Mouse (Mus musculus) midbrain, embryonic 15.5 days (tissue): ENCODE measurements at regions not wholly inside any gene's neighbourhood (a gene's known extent, or its start where the extent isn't known, plus 50 kb on each side); places are given as distances from the start of the nearest gene placed in this dataset.
"Not testable (repeated sequence)": the region's sequence is repeated elsewhere in the genome, so short reads cannot be mapped to it uniquely, and the experiment has no call there.

Source experiments
- ATAC-seq: fragments of 200-750 bp; cut with Nextera tagmentation; replicated peaks from 2 replicates; pipeline ENCODE4 v1.8.0; 2017; ENCODE audit warnings: moderate TSS enrichment
- H3K27ac ChIP-seq: fragments of 300-500 bp; sonication (generic); 2 replicates; pipeline ENCODE4 v1.5.1; 2015; ENCODE audit warnings: mild to moderate bottlenecking, inconsistent platforms
- H3K27me3 ChIP-seq: fragments of 300-500 bp; sonication (generic); replicated peaks from 2 replicates; pipeline ENCODE4 v1.6.1; 2015; ENCODE audit warnings: inconsistent platforms
- H3K36me3 ChIP-seq: fragments of 300-500 bp; sonication (generic); replicated peaks from 2 replicates; pipeline ENCODE4 v1.6.1; 2015; ENCODE audit warnings: inconsistent platforms
- H3K4me1 ChIP-seq: fragments of 300-500 bp; sonication (generic); 2 replicates; pipeline ENCODE4 v1.6.1; 2015; ENCODE audit warnings: inconsistent platforms
- H3K4me2 ChIP-seq: fragments of 300-500 bp; sonication (generic); 2 replicates; pipeline ENCODE4 v1.6.1; 2015; ENCODE audit warnings: inconsistent platforms, mild to moderate bottlenecking, moderate library complexity
- H3K4me3 ChIP-seq: fragments of 300-500 bp; sonication (generic); 2 replicates; pipeline ENCODE4 v1.5.1; 2015; ENCODE audit warnings: mild to moderate bottlenecking, inconsistent platforms
- H3K9ac ChIP-seq: fragments of 300-500 bp; sonication (generic); 2 replicates; pipeline ENCODE4 v1.6.1; 2015; ENCODE audit warnings: mild to moderate bottlenecking, inconsistent platforms
- H3K9me3 ChIP-seq: fragments of 300-500 bp; sonication (generic); 2 replicates; pipeline ENCODE4 v1.6.1; 2016; ENCODE audit warnings: inconsistent platforms
- WGBS: fragments of 180-500 bp; shearing (Covaris S2); methylation state at CpG from one replicate; pipeline ENCODE4 v1.1.7; 2015; ENCODE audit warnings: mixed read lengths; 5-methylcytosine and 5-hydroxymethylcytosine counted together

DNA sequence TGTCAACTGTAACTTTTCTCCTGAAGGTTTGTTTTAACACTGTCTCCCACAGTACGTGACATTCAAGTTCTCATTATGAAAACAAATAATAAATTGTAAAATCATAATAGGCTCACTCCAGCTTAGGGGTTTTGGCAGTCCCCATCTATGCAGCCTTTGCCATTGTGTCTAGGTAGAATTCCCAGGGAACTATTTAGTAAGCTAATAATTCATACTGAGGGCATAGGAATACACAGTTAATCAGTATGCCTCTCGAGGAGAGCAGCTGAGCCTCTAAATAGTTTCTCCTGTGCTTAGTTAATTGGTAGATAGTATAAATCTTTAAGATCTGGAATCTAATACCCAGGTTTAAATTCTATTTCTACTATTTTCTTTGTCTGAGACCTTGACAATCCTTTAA lies 191.7 kb downstream of the Tprg start:
- Histone ChIP-seq H3K36me3 (no peaks in the 10 kb centered on the region), H3K9me3 (no peaks in the 10 kb centered on the region), H3K27ac (no peak overlapping the region), H3K4me2 (no peak overlapping the region), H3K9ac (no peak overlapping the region), H3K4me3 (no peak overlapping the region), H3K4me1 (no peaks in the 10 kb centered on the region), H3K27me3 (no peaks in the 10 kb centered on the region)
- ATAC-seq = no peak
- WGBS = 64% methylated on average over 2 of the region's 2 CpGs

DNA sequence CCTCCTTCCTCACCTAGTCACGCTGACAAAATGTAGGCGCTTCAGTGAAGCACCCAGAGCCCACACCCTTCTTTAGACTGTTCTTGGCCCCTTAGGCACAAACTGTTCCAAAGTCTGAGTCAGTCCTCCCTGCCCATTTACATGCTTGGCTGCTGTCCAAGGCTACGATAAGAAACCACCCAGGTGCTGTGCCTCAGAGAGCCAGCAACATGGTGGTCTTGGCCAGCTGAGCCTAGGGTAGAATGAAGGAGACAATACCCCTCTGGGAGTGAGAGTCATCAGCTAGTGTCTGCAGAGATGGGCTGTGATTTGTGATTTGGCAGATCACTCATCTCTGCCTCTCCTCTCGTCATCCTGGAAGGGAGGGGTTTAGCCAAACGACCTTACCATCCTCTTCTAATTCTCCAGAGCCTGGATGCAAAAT lies 197.2 kb downstream of the Tprg start:
- Histone ChIP-seq H3K4me2 (no peak overlapping the region), H3K9ac (no peak overlapping the region), H3K27me3 (no peaks in the 10 kb centered on the region), H3K9me3 (no peaks in the 10 kb centered on the region), H3K4me1 (peaks cover 3% of the 10 kb centered on the region; the same call in 1 of the 2 replicates), H3K4me3 (no peak overlapping the region), H3K36me3 (no peaks in the 10 kb centered on the region), H3K27ac (no peak overlapping the region)
- ATAC-seq = no peak
- 73% methylated on average over 5 of the region's 5 CpGs for WGBS

DNA sequence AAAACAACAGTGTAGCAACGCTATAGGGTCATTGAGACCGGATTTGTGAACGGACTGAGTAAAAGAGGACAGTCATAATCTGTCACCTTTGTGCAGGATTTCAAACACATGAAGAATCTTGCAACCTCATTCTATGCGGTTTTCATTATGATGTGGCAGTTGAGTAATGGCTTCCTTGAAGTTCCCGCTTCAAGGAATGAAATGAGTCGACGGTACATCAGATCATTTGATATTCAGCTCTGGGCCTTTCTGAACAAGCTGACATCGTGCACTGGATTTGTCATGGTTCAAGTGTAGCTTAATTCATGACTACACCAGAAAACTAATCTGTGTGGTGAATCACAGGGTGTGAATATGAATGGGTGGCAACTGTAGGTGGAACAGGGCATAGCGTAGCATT lies 198.4 kb downstream of the Tprg start:
- no peaks in the 10 kb centered on the region for H3K36me3 ChIP-seq
- no peak overlapping the region for H3K27ac ChIP-seq
- 77% methylated on average over 9 of the region's 9 CpGs for WGBS
- no peak overlapping the region for H3K9ac ChIP-seq
- ATAC-seq = no peak
- H3K4me3 ChIP-seq = no peak overlapping the region
- H3K9me3 ChIP-seq = no peaks in the 10 kb centered on the region
- H3K27me3 ChIP-seq = no peaks in the 10 kb centered on the region
- peaks cover 3% of the 10 kb centered on the region; the same call in 1 of the 2 replicates for H3K4me1 ChIP-seq
- no peak overlapping the region for H3K4me2 ChIP-seq

DNA sequence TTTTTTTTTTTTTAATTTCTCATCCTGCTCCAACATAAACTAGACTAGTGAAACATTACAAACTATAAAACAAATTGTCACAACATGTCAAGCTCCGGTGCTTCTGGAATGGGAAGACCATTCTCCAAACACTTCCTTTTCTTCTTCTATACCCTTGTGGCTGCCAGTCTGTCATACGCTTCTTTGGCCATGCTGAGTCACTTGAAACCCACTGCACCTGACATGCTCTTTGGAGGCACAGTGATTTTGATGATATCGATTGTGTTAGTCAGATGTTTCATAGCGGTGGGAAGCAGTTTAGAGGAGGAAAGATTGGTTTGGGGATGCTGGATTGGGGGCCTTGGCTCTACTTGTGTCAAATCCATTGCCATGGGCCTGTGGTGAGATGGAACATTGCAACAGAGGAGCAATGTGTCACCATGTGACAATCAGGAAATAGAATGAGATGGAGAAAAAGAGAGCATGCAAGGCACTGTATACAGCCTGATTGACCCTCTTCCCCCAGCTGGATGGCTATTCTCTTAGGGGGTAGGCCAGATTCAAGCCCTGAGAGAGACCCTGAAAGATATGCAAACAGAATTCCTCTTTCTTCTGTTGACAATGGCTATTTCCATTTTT lies 197.0 kb upstream of the Trp63 start:
- ATAC-seq = no peak
- Histone ChIP-seq H3K4me3 (no peak overlapping the region), H3K9ac (no peak overlapping the region), H3K9me3 (no peaks in the 10 kb centered on the region), H3K36me3 (no peaks in the 10 kb centered on the region), H3K4me2 (no peak overlapping the region), H3K27me3 (no peaks in the 10 kb centered on the region), H3K4me1 (peaks cover 3% of the 10 kb centered on the region; the same call in 1 of the 2 replicates), H3K27ac (no peak overlapping the region)
- WGBS = 97% methylated on average over 4 of the region's 4 CpGs

DNA sequence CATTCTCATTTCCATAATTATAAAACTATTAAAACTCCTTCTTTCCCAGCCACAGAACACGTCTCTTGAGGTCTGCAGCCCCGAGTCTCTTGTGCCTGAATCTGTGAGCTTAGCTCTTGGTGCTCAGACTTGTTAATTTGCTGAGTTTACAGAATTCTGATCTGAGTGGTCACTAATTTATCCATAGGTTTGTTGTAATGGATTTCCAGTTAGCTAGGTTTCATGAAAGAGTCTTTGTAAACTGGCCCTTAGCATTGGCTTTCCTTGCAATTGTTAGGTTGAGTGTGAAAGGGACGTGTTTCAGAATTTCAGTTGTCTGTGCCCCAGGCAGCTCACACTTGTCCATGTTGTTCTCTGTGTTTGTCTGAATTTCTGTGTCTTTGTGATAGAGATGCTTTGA lies 192.7 kb upstream of the Trp63 start:
- no peaks in the 10 kb centered on the region for H3K27me3 ChIP-seq
- H3K27ac ChIP-seq = no peak overlapping the region
- H3K36me3 ChIP-seq = no peaks in the 10 kb centered on the region
- H3K4me2 ChIP-seq = no peak overlapping the region
- H3K4me1 ChIP-seq = no peaks in the 10 kb centered on the region
- no peak for ATAC-seq
- no peak overlapping the region for H3K9ac ChIP-seq
- no peak overlapping the region for H3K4me3 ChIP-seq
- WGBS = 72% methylated on average over 3 of the region's 3 CpGs
- no peaks in the 10 kb centered on the region for H3K9me3 ChIP-seq

DNA sequence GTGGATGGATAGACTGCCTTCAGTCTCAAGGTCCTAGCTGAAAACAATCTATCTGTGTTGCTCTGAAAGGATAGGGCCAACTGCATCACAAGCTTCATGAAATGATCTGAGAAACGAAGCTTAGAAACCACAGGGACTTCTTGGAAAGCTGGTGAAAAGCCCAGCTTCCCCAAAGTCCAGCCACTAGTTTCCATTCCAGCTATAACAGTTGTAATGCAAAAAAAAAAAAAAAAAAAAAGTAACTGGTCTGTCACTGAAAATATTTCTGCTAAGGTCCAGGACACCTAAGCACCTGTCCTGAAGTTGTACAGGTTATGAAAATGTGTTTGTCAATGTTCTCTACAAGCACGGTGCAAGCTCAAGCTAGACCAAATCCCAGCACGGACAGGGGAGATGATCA lies 189.4 kb upstream of the Trp63 start:
- Histone ChIP-seq H3K9ac (no peak overlapping the region), H3K9me3 (no peaks in the 10 kb centered on the region), H3K36me3 (no peaks in the 10 kb centered on the region), H3K27me3 (no peaks in the 10 kb centered on the region), H3K4me2 (no peak overlapping the region), H3K4me1 (no peaks in the 10 kb centered on the region), H3K4me3 (no peak overlapping the region), H3K27ac (no peak overlapping the region)
- 86% methylated on average over 3 of the region's 3 CpGs for WGBS
- ATAC-seq = no peak

DNA sequence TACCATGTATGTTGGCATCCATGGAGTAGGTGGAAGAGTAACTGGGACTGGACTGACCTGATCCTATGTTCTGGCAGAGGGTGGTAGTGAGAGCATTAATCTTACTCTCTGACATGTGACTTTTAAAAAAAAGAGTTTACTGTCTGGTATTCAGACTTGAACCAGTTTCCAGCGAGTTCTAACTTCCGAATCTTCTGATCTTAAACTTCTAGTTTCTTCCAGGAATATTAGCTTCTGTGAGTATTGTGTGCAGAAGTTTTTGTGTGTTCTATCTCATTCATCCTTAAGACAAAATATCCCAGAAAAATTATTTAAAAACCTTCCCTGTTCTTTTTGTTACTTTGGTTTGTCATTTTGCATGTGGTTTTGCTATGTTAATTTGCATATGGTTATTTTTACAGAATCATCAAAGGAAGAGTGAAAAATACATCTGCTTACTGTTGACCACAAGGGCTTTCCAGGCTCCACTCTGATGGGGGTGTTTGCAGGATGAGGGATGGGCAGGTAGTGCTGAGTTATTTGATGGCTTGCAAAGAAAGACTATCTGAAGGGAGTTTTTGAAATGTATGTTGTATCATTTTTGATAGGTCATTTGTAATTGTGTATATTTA lies 187.9 kb upstream of the Trp63 start:
- H3K4me2 ChIP-seq = no peak overlapping the region
- no peak overlapping the region for H3K27ac ChIP-seq
- no peak for ATAC-seq
- H3K9me3 ChIP-seq = no peaks in the 10 kb centered on the region
- H3K4me1 ChIP-seq = no peaks in the 10 kb centered on the region
- H3K9ac ChIP-seq = no peak overlapping the region
- no peak overlapping the region for H3K4me3 ChIP-seq
- H3K36me3 ChIP-seq = no peaks in the 10 kb centered on the region
- no peaks in the 10 kb centered on the region for H3K27me3 ChIP-seq
- 89% methylated on average over 2 of the region's 2 CpGs for WGBS

DNA sequence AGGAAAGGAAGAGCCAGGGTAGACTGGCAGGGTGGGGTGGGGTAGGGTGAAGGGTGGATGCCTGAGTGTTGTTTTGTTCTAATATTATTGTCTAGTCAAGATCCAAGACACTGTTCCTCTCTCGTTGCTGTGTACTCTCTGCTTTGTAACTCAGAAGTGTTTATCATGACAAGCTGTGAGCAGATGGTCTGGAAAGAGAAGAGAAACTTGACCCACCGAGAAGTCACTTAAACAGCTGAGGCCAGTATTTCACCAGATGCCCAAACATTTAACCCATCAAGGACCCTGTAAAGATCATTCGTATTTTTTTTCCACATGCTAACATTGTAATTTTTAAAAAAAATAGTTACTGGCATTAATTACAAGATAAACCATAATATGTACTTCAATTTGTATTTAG lies 178.7 kb upstream of the Trp63 start:
- no peaks in the 10 kb centered on the region for H3K4me1 ChIP-seq
- no peaks in the 10 kb centered on the region for H3K36me3 ChIP-seq
- no peak for ATAC-seq
- H3K27me3 ChIP-seq = no peaks in the 10 kb centered on the region
- H3K4me3 ChIP-seq = no peak overlapping the region
- H3K27ac ChIP-seq = no peak overlapping the region
- 57% methylated on average over 3 of the region's 3 CpGs for WGBS
- H3K9ac ChIP-seq = no peak overlapping the region
- H3K9me3 ChIP-seq = no peaks in the 10 kb centered on the region
- H3K4me2 ChIP-seq = no peak overlapping the region

DNA sequence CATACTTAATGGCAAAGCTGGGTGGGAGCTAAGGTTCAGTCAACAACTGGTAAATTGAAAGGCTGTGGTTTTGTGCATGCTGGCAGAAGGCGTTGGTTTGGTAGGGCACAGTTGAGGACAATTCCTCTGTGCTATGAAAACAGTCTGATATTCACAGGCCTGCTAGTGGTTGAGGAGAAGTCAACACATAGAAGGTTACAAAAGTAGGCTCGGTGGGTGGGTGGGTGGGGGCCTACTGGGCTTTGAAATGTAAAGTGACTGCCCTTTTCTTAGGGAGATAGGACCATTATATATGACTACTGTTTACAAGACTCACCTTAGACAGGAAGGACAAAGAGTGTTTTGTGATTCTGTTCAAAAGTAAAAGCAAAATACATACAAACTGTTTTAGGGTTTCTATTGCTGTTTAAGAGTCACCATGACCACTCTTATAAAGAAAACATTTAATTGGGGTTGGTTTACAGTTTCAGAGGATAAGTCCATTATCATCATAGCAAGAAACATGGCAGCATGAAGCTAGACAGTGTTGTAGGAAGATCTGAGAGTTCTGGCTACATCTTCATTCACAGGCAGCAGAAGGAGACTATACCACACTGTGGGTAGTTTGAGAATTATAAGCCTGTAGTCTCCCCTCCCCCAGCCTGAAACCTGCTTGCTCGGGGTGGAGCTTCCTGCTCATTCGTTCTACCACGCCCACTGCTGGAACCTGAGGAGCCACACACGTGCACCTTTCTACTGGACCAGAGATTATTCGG lies 166.3 kb upstream of the Trp63 start:
- WGBS = 80% methylated on average over 5 of the region's 7 CpGs
- no peak overlapping the region for H3K27ac ChIP-seq
- no peaks in the 10 kb centered on the region for H3K27me3 ChIP-seq
- no peak overlapping the region for H3K4me2 ChIP-seq
- H3K9ac ChIP-seq = no peak overlapping the region
- no peak for ATAC-seq
- no peaks in the 10 kb centered on the region for H3K36me3 ChIP-seq
- H3K4me1 ChIP-seq = no peaks in the 10 kb centered on the region
- H3K9me3 ChIP-seq = no peaks in the 10 kb centered on the region
- H3K4me3 ChIP-seq = no peak overlapping the region

DNA sequence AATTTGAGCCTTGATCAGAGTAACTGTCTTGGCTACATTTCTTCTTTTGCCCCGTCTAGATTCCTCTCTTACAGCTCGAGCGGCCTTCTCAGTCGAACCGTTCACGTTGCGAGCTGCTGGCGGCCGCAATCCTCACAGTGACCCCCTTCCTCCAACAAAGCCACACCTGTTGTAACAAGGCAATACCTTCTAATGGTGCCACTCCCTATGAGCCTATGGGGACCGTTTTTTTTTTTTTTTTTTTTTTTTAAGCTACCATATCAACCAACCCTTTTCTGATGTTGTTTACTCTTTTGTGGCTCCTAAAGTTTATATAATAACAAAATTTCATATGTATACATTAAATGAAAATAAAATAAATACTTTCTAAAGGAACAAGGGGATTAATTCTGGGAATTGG lies 160.4 kb upstream of the Trp63 start:
- not testable (repeated sequence) for H3K4me1 ChIP-seq, H3K27ac ChIP-seq, H3K9me3 ChIP-seq, H3K9ac ChIP-seq, H3K27me3 ChIP-seq, H3K4me3 ChIP-seq, ATAC-seq, H3K36me3 ChIP-seq, H3K4me2 ChIP-seq
- 86% methylated on average over 10 of the region's 10 CpGs for WGBS

DNA sequence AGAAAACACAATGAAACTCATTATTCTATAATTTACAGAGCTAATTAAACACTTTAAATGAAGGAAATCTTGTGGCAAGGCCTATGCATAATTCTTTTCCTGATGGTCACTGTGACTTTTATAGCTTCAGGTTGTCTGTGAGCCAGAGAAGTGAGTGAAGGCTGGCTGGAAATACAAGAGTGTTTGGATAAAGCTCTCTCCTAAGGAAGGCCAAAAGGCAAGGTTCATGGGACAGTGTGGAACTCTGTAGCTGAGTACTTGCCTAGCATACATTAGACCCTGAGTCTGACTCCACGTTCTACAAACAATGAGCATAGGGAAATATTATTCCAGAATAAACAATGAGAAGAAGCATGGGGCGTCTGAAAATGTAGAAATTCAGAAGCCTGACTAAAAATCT lies 159.9 kb upstream of the Trp63 start:
- H3K9ac ChIP-seq = no peak overlapping the region
- no peaks in the 10 kb centered on the region for H3K9me3 ChIP-seq
- no peaks in the 10 kb centered on the region for H3K4me1 ChIP-seq
- H3K36me3 ChIP-seq = no peaks in the 10 kb centered on the region
- H3K4me2 ChIP-seq = no peak overlapping the region
- no peaks in the 10 kb centered on the region for H3K27me3 ChIP-seq
- no peak overlapping the region for H3K27ac ChIP-seq
- WGBS = 76% methylated on average over 2 of the region's 2 CpGs
- ATAC-seq = no peak
- no peak overlapping the region for H3K4me3 ChIP-seq

DNA sequence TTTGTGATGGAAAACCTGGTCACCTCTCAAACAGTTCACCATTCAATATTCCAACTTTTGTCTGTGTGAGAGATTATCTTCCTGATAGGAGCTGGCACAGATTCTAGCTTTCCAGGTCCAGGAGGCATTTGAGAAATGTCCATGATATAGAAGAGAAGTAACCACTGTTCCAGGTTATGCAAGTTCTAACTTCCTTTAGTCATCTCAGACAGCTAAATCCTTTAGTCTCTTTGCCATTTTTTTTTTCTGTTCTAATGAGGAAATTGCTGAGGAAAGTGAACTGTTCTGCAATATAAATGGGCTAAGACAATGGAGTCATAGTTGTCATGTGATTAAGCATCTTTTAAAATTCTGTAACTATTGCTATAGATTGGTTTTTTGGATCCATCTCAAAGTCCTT lies 155.7 kb upstream of the Trp63 start:
- Histone ChIP-seq H3K4me3 (no peak overlapping the region), H3K9me3 (no peaks in the 10 kb centered on the region), H3K4me2 (no peak overlapping the region), H3K4me1 (no peaks in the 10 kb centered on the region), H3K27ac (no peak overlapping the region), H3K9ac (no peak overlapping the region), H3K36me3 (no peaks in the 10 kb centered on the region), H3K27me3 (no peaks in the 10 kb centered on the region)
- ATAC-seq = no peak

DNA sequence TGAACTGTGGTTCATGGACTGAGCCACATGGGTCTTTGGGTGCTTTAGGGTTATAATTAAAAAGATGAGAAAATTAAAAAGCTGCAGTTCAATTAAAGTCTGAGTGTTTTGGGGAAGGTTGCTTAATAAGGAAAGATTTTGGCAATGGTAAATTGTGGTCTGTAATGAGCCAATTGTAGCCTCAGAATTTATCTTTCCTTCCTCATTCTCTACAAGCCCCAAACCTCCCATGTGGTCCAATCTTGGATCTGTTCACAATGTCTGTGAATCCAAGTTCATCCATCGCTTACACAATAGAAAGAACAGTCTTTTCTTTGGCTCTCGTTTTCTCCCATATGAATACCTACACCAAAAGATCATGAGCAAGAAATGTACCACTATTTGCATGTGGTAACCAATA lies 155.2 kb upstream of the Trp63 start:
- ATAC-seq = no peak
- WGBS = 83% methylated on average over 2 of the region's 2 CpGs
- Histone ChIP-seq H3K4me2 (no peak overlapping the region), H3K27me3 (no peaks in the 10 kb centered on the region), H3K4me1 (no peaks in the 10 kb centered on the region), H3K9ac (no peak overlapping the region), H3K9me3 (no peaks in the 10 kb centered on the region), H3K4me3 (no peak overlapping the region), H3K27ac (no peak overlapping the region), H3K36me3 (no peaks in the 10 kb centered on the region)
